Mouse (Mus musculus) myocyte (in vitro differentiated cells): Measurements from ENCODE around the gene Myo6.

ENCODE experiments used
- CEBPB ChIP-seq: IDR thresholded peaks from 2 replicates; pipeline ENCODE4 v1.6.1; 2011; ENCODE audit warnings: mild to moderate bottlenecking, moderate library complexity; ENCODE audit not compliant: poor library complexity, insufficient read depth, severe bottlenecking
- E2F4 ChIP-seq: IDR thresholded peaks from one replicate; pipeline ENCODE4 v1.6.1; 2011; ENCODE audit warnings: mild to moderate bottlenecking, control low read depth, moderate library complexity; ENCODE audit not compliant: insufficient read depth
- MAX ChIP-seq: IDR thresholded peaks from one replicate; pipeline ENCODE4 v1.6.1; 2011; ENCODE audit warnings: low read depth, mild to moderate bottlenecking, control low read depth
- MYOD1 ChIP-seq, 3 experiments: IDR thresholded peaks; one replicate each; pipeline ENCODE4 v1.6.1; 2011; ENCODE audit warnings: control low read depth in 2 of 3, low read depth in 2 of 3, mild to moderate bottlenecking in 2 of 3, moderate library complexity in 1 of 3; ENCODE audit not compliant: insufficient read length in 2 of 3, control insufficient read depth in 1 of 3
- MYOG ChIP-seq, 3 experiments: IDR thresholded peaks; one replicate each; pipeline ENCODE4 v1.6.1; 2011; ENCODE audit warnings: control low read depth in 2 of 3, low read depth in 2 of 3, mild to moderate bottlenecking in 2 of 3; ENCODE audit not compliant: insufficient read length in 2 of 3, control insufficient read depth in 1 of 3, insufficient read depth in 1 of 3
- POLR2A ChIP-seq: IDR thresholded peaks from one replicate; pipeline ENCODE4 v1.6.1; 2011; ENCODE audit warnings: low read depth, mild to moderate bottlenecking, control low read depth, moderate library complexity; ENCODE audit not compliant: insufficient read length
- POLR2AphosphoS2 ChIP-seq: IDR thresholded peaks from one replicate; pipeline ENCODE4 v1.6.1; 2011; ENCODE audit warnings: low read depth, control low read depth; ENCODE audit not compliant: insufficient read length
- REST ChIP-seq: IDR thresholded peaks from one replicate; pipeline ENCODE4 v1.6.1; 2011; ENCODE audit warnings: mild to moderate bottlenecking, control low read depth, moderate library complexity; ENCODE audit not compliant: insufficient read depth, insufficient read length
- SRF ChIP-seq: IDR thresholded peaks from one replicate; pipeline ENCODE4 v1.6.1; 2011; ENCODE audit warnings: low read depth; ENCODE audit not compliant: control insufficient read depth, insufficient read length
- TCF12 ChIP-seq: IDR thresholded peaks from one replicate; pipeline ENCODE4 v1.6.1; 2011; ENCODE audit warnings: mild to moderate bottlenecking, control low read depth; ENCODE audit not compliant: poor library complexity, insufficient read depth, severe bottlenecking
- TCF3 ChIP-seq: IDR thresholded peaks from one replicate; pipeline ENCODE4 v1.6.1; 2011; ENCODE audit warnings: low read depth, control low read depth; ENCODE audit not compliant: insufficient read length
- USF1 ChIP-seq: IDR thresholded peaks from one replicate; pipeline ENCODE4 v1.6.1; 2011; ENCODE audit warnings: low read depth, mild to moderate bottlenecking, control low read depth, moderate library complexity

DNA sequence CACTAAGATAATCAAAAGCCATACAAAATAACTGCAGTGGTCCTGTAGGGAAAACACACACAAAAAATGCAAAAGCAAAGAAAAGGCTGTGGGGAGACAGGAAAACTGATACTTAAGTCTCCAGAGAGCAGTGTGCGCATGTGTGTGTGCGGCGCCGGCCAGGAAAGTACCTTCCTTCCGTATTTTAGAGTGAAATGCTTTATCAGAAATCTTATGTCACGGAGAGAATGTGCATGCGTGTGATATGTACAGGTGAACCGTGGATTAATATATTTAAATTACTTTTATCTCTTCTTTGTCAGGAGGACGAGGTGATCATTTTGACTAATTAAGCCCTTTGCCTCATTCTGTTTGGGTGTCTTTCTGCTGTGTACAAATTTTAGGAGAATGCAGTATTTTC, 88.4 kb downstream of the Myo6 start:
- TF ChIP-seq MYOG (IDR thresholded peaks at IDR 0.05; ENCODE audit: control insufficient read depth in 1 of 3, insufficient read depth in 1 of 3, insufficient read length in 2 of 3, low read depth in 2 of 3) = no peak
- no peak for TF ChIP-seq MAX
- no peak for TF ChIP-seq POLR2A
- TF ChIP-seq MYOD1 (IDR thresholded peaks at IDR 0.05; ENCODE audit: control insufficient read depth in 1 of 3, insufficient read length in 2 of 3, low read depth in 2 of 3) = no peak
- TF ChIP-seq TCF3 = no peak
- TF ChIP-seq USF1 = no peak
- TF ChIP-seq E2F4 = no peak
- no peak for TF ChIP-seq POLR2AphosphoS2
- no peak for TF ChIP-seq CEBPB
- TF ChIP-seq SRF = no peak
- no peak for TF ChIP-seq TCF12
- TF ChIP-seq REST = no peak
